Comparison of ENCODE assay signal across 8 mouse cellular contexts in genomic region chr8:119559402-119559720, GRCm38 (mm10). TPM values are rescaled to one million over a fixed set of nuclear protein-coding genes. Genes with fewer than 3 reads are reported as not detected.
DNase-seq lines count a peak whose midpoint lies in the region; ATAC-seq and TF ChIP-seq lines count a peak whose summit lies in the region.

No protein-coding gene starts in this region.

- whole genome bisulfite sequencing in heart, embryonic 12.5 days: 88% methylated on average over 6 of the region's 6 CpGs
- 89% methylated on average over 6 of the region's 6 CpGs for WGBS in forebrain, postnatal 0 days
- 88% methylated on average over 6 of the region's 6 CpGs for WGBS in midbrain, embryonic 10.5 days

- peaks cover 19% of the 10 kb centered on the region for H3K4me1 ChIP-seq in heart, embryonic 12.5 days (replicated peaks)
- H3K4me1 ChIP-seq in E14TG2a.4 (replicated peaks; ENCODE audit: low read depth, low read length): peaks cover 70% of the 10 kb centered on the region
- peaks cover 13% of the 10 kb centered on the region; the same call in 1 of the 2 replicates for H3K4me1 ChIP-seq in forebrain, postnatal 0 days (ENCODE audit: insufficient read depth)
- H3K4me1 ChIP-seq in midbrain, embryonic 10.5 days: peaks cover 29% of the 10 kb centered on the region

- DNase-seq in heart, adult 18-20 months: no peak
- DNase-seq in forebrain, postnatal 0 days: no peak
- no peak for DNase-seq in midbrain, embryonic 10.5 days (ENCODE audit: low spot score)
- DNase-seq in urinary bladder, adult 18-20 months (ENCODE audit: low spot score in 2 of 2): no peak
- no peak for DNase-seq in frontal cortex, adult 2 months (ENCODE audit: extremely low spot score in 1 of 2, low spot score in 1 of 2)
- DNase-seq in Muller cell, postnatal 12 days (ENCODE audit: inconsistent ontology term): no peak

- H3K27me3 ChIP-seq in heart, embryonic 12.5 days (replicated peaks): no peaks in the 10 kb centered on the region
- H3K27me3 ChIP-seq in E14TG2a.4 (ENCODE audit: insufficient read depth, low read length): no peaks in the 10 kb centered on the region
- no peaks in the 10 kb centered on the region for H3K27me3 ChIP-seq in forebrain, postnatal 0 days (ENCODE audit: insufficient read depth, low read length)
- H3K27me3 ChIP-seq in midbrain, embryonic 10.5 days (ENCODE audit: low read depth, poor library complexity, severe bottlenecking): no peaks in the 10 kb centered on the region

- no peak for TF ChIP-seq CTCF in E14TG2a.4 (conservative IDR thresholded peaks at IDR 0.05; ENCODE audit: low read length)
- no peak for TF ChIP-seq CTCF in forebrain, postnatal 0 days (IDR thresholded peaks at IDR 0.05; ENCODE audit: low read depth)

- H3K4me2 ChIP-seq in heart, embryonic 12.5 days: peak overlapping the region; percentile 97
- H3K4me2 ChIP-seq in forebrain, postnatal 0 days (ENCODE audit: low read depth): peak overlapping the region; percentile 87

- ATAC-seq in heart, embryonic 12.5 days (ENCODE audit: insufficient number of reproducible peaks, low FRiP score): no peak
- ATAC-seq in forebrain, postnatal 0 days: no peak

- H3K9ac ChIP-seq in heart, embryonic 12.5 days: peak overlapping the region; percentile 64; the same call in 1 of the 2 replicates
- peak overlapping the region; percentile 62; the same call in 1 of the 2 replicates for H3K9ac ChIP-seq in forebrain, postnatal 0 days

- H3K9me3 ChIP-seq in heart, embryonic 12.5 days (replicated peaks): no peaks in the 10 kb centered on the region
- no peaks in the 10 kb centered on the region for H3K9me3 ChIP-seq in E14TG2a.4 (ENCODE audit: low read length)
- no peaks in the 10 kb centered on the region for H3K9me3 ChIP-seq in forebrain, postnatal 0 days (ENCODE audit: low read length)
- no peaks in the 10 kb centered on the region for H3K9me3 ChIP-seq in midbrain, embryonic 10.5 days (replicated peaks)

- H3K4me3 ChIP-seq in heart, embryonic 12.5 days: peak overlapping the region; percentile 91; the same call in 1 of the 2 replicates
- H3K4me3 ChIP-seq in E14TG2a.4 (replicated peaks; ENCODE audit: low read length): peak overlapping the region; percentile 66
- no peak overlapping the region for H3K4me3 ChIP-seq in forebrain, postnatal 0 days (ENCODE audit: low read depth, low read length)
- H3K4me3 ChIP-seq in midbrain, embryonic 10.5 days: peak overlapping the region; percentile 88; the same call in 1 of the 2 replicates

- peaks cover 30% of the 10 kb centered on the region for H3K36me3 ChIP-seq in heart, embryonic 12.5 days
- H3K36me3 ChIP-seq in E14TG2a.4 (ENCODE audit: insufficient read depth, low read length): peaks cover 49% of the 10 kb centered on the region
- H3K36me3 ChIP-seq in forebrain, postnatal 0 days (ENCODE audit: insufficient read depth): peaks cover 36% of the 10 kb centered on the region
- peaks cover 39% of the 10 kb centered on the region for H3K36me3 ChIP-seq in midbrain, embryonic 10.5 days

- H3K27ac ChIP-seq in heart, embryonic 12.5 days (ENCODE audit: poor library complexity, severe bottlenecking): no peak overlapping the region
- peak overlapping the region; percentile 80; the same call in 1 of the 2 replicates for H3K27ac ChIP-seq in forebrain, postnatal 0 days (ENCODE audit: low read depth, low read length)
- H3K27ac ChIP-seq in midbrain, embryonic 10.5 days (replicated peaks): peak overlapping the region; percentile 96

RNA-seq across cellular contexts. Expression of gene Mbtps1, which starts 0.8 kb away (rescaled TPM):
- polyA plus RNA-seq in heart, embryonic 12.5 days (2016; fragmentation: Nextera tagmentation; extraction: Ambion mirVana): 98.5 and 99.4 TPM in 2 replicates
- total RNA-seq in heart, adult 18-20 months (2021): 10 to 100 TPM; 27.5 to 31.0 TPM
- total RNA-seq in forebrain, postnatal 0 days (2014; rRNA removed): 72.4 and 75.5 TPM in 2 replicates
- polyA plus RNA-seq in forebrain, postnatal 0 days (2015; fragmentation: Nextera tagmentation; extraction: Ambion mirVana): 37.7 and 48.0 TPM in 2 replicates
- polyA plus RNA-seq in midbrain, embryonic 10.5 days (2016; fragmentation: Nextera tagmentation; extraction: Ambion mirVana): 111 and 112 TPM in 2 replicates
- 65.4 and 70.7 TPM in 2 replicates for polyA plus RNA-seq in frontal cortex, adult 2 months (2012; rRNA removed)

RNA-seq across cellular contexts. Expression of gene Hsdl1, which starts 15.6 kb away (rescaled TPM):
- polyA plus RNA-seq in heart, embryonic 12.5 days (2016; fragmentation: Nextera tagmentation; extraction: Ambion mirVana): 38.3 and 41.9 TPM in 2 replicates
- total RNA-seq in heart, adult 18-20 months (2021): 10 to 100 TPM; 21.3 to 22.9 TPM
- total RNA-seq in forebrain, postnatal 0 days (2014; rRNA removed): 144 and 158 TPM in 2 replicates
- polyA plus RNA-seq in forebrain, postnatal 0 days (2015; fragmentation: Nextera tagmentation; extraction: Ambion mirVana): 144 and 164 TPM in 2 replicates
- 73.0 and 88.9 TPM in 2 replicates for polyA plus RNA-seq in midbrain, embryonic 10.5 days (2016; fragmentation: Nextera tagmentation; extraction: Ambion mirVana)
- polyA plus RNA-seq in frontal cortex, adult 2 months (2012; rRNA removed): 36.3 and 38.5 TPM in 2 replicates

RNA-seq across cellular contexts. Expression of gene Dnaaf1, which starts 15.7 kb away (rescaled TPM):
- 0.18 and 0.23 TPM in 2 replicates for polyA plus RNA-seq in heart, embryonic 12.5 days (2016; fragmentation: Nextera tagmentation; extraction: Ambion mirVana)
- under 1 TPM in 1 of 2 experiments, not detected in 1; 0.15 TPM for total RNA-seq in heart, adult 18-20 months (2021)
- 0.08 TPM in 1 of 2 replicates, not detected in the other for total RNA-seq in forebrain, postnatal 0 days (2014; rRNA removed)
- 0.38 and 0.98 TPM in 2 replicates for polyA plus RNA-seq in forebrain, postnatal 0 days (2015; fragmentation: Nextera tagmentation; extraction: Ambion mirVana)
- polyA plus RNA-seq in midbrain, embryonic 10.5 days (2016; fragmentation: Nextera tagmentation; extraction: Ambion mirVana): 0.19 and 0.30 TPM in 2 replicates
- 0.15 and 0.18 TPM in 2 replicates for polyA plus RNA-seq in frontal cortex, adult 2 months (2012; rRNA removed)

RNA-seq across cellular contexts. Expression of gene Taf1c, which starts 45.7 kb away (rescaled TPM):
- polyA plus RNA-seq in heart, embryonic 12.5 days (2016; fragmentation: Nextera tagmentation; extraction: Ambion mirVana): 8.1 and 8.6 TPM in 2 replicates
- 1 to 10 TPM; 3.5 to 4.5 TPM for total RNA-seq in heart, adult 18-20 months (2021)
- total RNA-seq in forebrain, postnatal 0 days (2014; rRNA removed): 17.6 and 21.1 TPM in 2 replicates
- polyA plus RNA-seq in forebrain, postnatal 0 days (2015; fragmentation: Nextera tagmentation; extraction: Ambion mirVana): 10.1 and 10.9 TPM in 2 replicates
- polyA plus RNA-seq in midbrain, embryonic 10.5 days (2016; fragmentation: Nextera tagmentation; extraction: Ambion mirVana): 15.3 and 16.7 TPM in 2 replicates
- polyA plus RNA-seq in frontal cortex, adult 2 months (2012; rRNA removed): 15.3 and 16.3 TPM in 2 replicates

RNA-seq across cellular contexts. Expression of gene Adad2, which starts 53.2 kb away (rescaled TPM):
- polyA plus RNA-seq in heart, embryonic 12.5 days (2016; fragmentation: Nextera tagmentation; extraction: Ambion mirVana): 0.09 TPM in 1 of 2 replicates, not detected in the other
- total RNA-seq in heart, adult 18-20 months (2021): not detected
- total RNA-seq in forebrain, postnatal 0 days (2014; rRNA removed): not detected in 2 replicates
- polyA plus RNA-seq in forebrain, postnatal 0 days (2015; fragmentation: Nextera tagmentation; extraction: Ambion mirVana): 0.09 and 0.16 TPM in 2 replicates
- polyA plus RNA-seq in midbrain, embryonic 10.5 days (2016; fragmentation: Nextera tagmentation; extraction: Ambion mirVana): 0.28 TPM in 1 of 2 replicates, not detected in the other
- polyA plus RNA-seq in frontal cortex, adult 2 months (2012; rRNA removed): 0.08 TPM in 1 of 2 replicates, not detected in the other
